Mouse (Mus musculus) spleen, adult 2 months (tissue): Measurements from ENCODE around the gene Gsg1.

ENCODE experiments used
- CTCF ChIP-seq: fragments of 200-500 bp; IDR thresholded peaks from 2 replicates; pipeline ENCODE4 v1.5.1; 2011; ENCODE audit warnings: mild to moderate bottlenecking, inconsistent platforms; ENCODE audit not compliant: insufficient read depth, insufficient read length, insufficient replicate concordance; ENCODE audit errors: extremely low read depth
- POLR2A ChIP-seq: fragments of 200-500 bp; IDR thresholded peaks from 2 replicates; pipeline ENCODE4 v1.6.1; 2011; ENCODE audit warnings: low read depth, low read length, inconsistent platforms

DNA sequence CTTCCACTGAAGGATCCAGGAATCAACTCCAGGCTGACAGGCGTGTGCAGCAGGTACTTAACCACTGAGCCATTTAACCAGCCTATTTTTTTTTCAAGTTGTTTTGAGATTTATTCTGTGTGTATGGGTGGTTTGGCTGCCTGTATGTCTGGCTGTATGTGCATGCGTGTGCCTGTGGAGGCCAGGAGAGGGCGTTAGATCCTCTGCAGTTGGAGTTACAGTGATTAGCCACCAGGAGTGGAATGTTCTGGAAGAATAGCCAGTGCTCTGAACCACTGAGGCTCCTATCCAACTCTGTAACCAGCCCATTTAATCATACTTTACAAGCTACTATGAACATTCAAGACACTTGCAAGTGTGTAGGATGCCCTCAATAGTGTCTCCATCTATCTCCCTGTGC is 17.6 kb downstream of the Gsg1 start:
- no peak for TF ChIP-seq POLR2A
- no peak for TF ChIP-seq CTCF
